Mouse (Mus musculus): ENCODE data around the gene Ccnb3.

- TF ChIP-seq RCOR1 (IDR thresholded peaks at IDR 0.05; ENCODE audit: low read depth, low read length) (no peak), TCF12 (IDR thresholded peaks at IDR 0.05; ENCODE audit: low read depth, low read length) (no peak), POLR2AphosphoS5 (IDR thresholded peaks at IDR 0.05; ENCODE audit: borderline replicate concordance, low read depth, low read length) (no peak)
Measured at GRCm38 (mm10) chrX:7064109-7064508, 22.7 kb upstream of the Ccnb3 start.

Data from MEL (cell line).